Mouse (Mus musculus) c-Kit-positive CD71-negative TER-119-negative erythroid progenitor cells, embryonic 14.5 days (primary cell): ENCODE results near the gene Ate1.
A peak's percentile ranks its signal among the peaks of the same experiment; 100 is the strongest.
"Not testable (repeated sequence)": the region's sequence is repeated elsewhere in the genome, so short reads cannot be mapped to it uniquely, and the experiment has no call there.

ENCODE experiments used
- DNase-seq: peaks from one replicate; pipeline ENCODE4 v3.0.0-alpha.2; 2013; ENCODE audit warnings: low read depth

Ate1 gene

GRCm38 (mm10) chr7:130523451-130523850 is 3.3 kb upstream of the Ate1 start:
- no peak for DNase-seq

- peak; percentile 14 for DNase-seq
Measured at GRCm38 (mm10) chr7:130520812-130521422, 748 bp upstream of the Ate1 start.

GRCm38 (mm10) chr7:130519096-130520048 is 797 bp downstream of the Ate1 start:
- DNase-seq = peak; percentile 84

GRCm38 (mm10) chr7:130518213-130519095 is 1.7 kb downstream of the Ate1 start:
- DNase-seq = no peak

GRCm38 (mm10) chr7:130510243-130510642 is 9.9 kb downstream of the Ate1 start:
- DNase-seq = no peak

GRCm38 (mm10) chr7:130503006-130503405 is 17.2 kb downstream of the Ate1 start:
- no peak for DNase-seq

GRCm38 (mm10) chr7:130501499-130501898 is 18.7 kb downstream of the Ate1 start:
- DNase-seq = no peak

GRCm38 (mm10) chr7:130493346-130493745 is 26.8 kb downstream of the Ate1 start:
- no peak for DNase-seq

GRCm38 (mm10) chr7:130492026-130492425 is 28.1 kb downstream of the Ate1 start:
- no peak for DNase-seq

- not testable (repeated sequence) for DNase-seq
Measured at GRCm38 (mm10) chr7:130479003-130479402, 41.2 kb downstream of the Ate1 start.

GRCm38 (mm10) chr7:130475970-130476369 is 44.2 kb downstream of the Ate1 start:
- DNase-seq = peak; percentile 8

GRCm38 (mm10) chr7:130473881-130474280 is 46.3 kb downstream of the Ate1 start:
- DNase-seq = no peak

GRCm38 (mm10) chr7:130472683-130473082 is 47.5 kb downstream of the Ate1 start:
- no peak for DNase-seq

GRCm38 (mm10) chr7:130471045-130471444 is 49.1 kb downstream of the Ate1 start:
- no peak for DNase-seq

- no peak for DNase-seq
Measured at GRCm38 (mm10) chr7:130455587-130456246, 64.5 kb downstream of the Ate1 start.

GRCm38 (mm10) chr7:130454226-130454625 is 65.9 kb downstream of the Ate1 start:
- no peak for DNase-seq

GRCm38 (mm10) chr7:130435776-130436175 is 84.4 kb downstream of the Ate1 start:
- DNase-seq = no peak

GRCm38 (mm10) chr7:130432141-130432540 is 88.0 kb downstream of the Ate1 start:
- DNase-seq = no peak

GRCm38 (mm10) chr7:130426586-130426985 is 93.6 kb downstream of the Ate1 start:
- no peak for DNase-seq

GRCm38 (mm10) chr7:130425991-130426390 is 94.2 kb downstream of the Ate1 start:
- no peak for DNase-seq

- no peak for DNase-seq
Measured at GRCm38 (mm10) chr7:130419961-130420360, 100.2 kb downstream of the Ate1 start.

GRCm38 (mm10) chr7:130407622-130408021 is 112.5 kb downstream of the Ate1 start:
- DNase-seq = no peak
